Mouse (Mus musculus): ENCODE measurements around the gene Krt35.
A peak's percentile ranks its signal among the peaks of the same experiment; 100 is the strongest.

Krt35 gene

GRCm38 (mm10) chr11:100066236-100067010, 29.6 kb downstream of the Krt35 start:
- DNase-seq (ENCODE audit: extremely low spot score), result no peak

- peak; percentile 6 for DNase-seq (ENCODE audit: extremely low spot score)
Observed at GRCm38 (mm10) chr11:100058875-100059274, 37.2 kb downstream of the Krt35 start.

- no peak for DNase-seq (ENCODE audit: extremely low spot score)
Observed at GRCm38 (mm10) chr11:100055686-100056655, 40.1 kb downstream of the Krt35 start.

DNA sequence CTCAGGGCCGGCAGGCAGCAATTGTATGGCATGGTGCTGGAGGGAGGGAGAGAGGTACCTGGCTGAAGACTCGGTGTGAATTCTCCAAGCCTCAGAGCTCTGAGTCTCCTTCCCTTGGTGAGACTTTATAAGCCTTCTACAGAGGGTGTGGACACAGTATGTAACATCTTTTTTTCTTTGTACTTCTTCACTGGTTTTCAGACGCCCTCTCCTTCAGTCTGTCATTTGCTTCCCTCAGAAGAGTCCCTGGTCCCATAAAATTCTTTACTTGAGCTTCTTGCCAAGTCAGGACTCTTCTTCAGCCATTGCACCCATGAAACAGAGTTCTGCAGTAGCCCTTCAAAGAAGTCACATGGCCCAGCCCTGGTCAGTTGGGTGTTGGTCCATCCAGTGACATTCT, 45.6 kb downstream of the Krt35 start, which contains the start of gene Krt31:
Gene Krt31 (minus strand): TSS at position 101 of the 400 bp plus-strand sequence.
- DNase-seq (ENCODE audit: extremely low spot score), result no peak

DNA sequence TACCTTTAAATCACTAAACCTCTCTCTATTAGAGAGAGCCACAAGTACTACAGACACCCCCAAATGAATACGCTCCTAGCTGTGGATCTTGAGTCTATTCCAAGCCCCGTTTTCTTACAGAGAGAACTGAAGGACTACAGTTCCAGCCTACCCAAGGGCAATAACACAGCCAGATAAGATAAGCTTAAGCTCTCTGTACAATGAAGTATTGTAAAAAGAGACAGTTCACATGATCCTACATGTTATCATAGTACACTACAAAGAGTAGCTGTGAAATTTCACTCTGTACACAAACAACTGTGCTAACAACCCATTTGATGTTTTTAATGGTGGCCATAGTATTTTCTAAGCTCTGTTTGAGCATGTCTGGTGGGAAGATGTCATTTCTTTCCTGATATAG, 48.8 kb downstream of the Krt35 start:
- no peak for DNase-seq (ENCODE audit: extremely low spot score)

DNA sequence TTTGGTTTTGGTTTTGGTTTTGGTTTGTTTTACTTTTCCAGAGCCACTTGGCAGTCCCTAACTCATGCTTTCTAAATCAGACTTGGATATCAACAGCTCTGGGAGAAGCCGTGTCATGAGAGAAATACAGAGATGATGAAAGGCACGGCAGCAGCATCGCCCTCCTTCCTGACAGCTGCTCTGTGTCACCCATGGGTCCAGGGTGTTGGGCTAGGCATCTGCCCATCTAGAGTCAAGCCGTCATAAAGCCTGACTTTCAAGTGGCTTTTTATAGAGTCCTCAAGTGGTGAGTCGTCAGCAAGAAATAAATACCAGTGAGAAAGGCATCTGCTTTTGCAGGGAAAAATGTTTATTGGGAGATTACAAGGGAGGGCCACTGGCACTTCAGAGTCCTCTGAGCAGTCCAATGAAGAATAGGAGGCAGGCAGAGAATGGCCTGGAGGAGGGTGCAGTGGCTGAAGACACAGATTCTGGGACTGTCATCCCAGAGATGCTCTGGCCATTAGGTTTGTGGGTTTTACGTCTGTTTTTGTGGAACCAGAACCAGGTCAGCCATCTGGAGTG, 49.7 kb downstream of the Krt35 start:
- no peak for DNase-seq (ENCODE audit: extremely low spot score)
